Mouse (Mus musculus) E14TG2a.4 (cell line): ENCODE results near the gene Tex52.

Experiments
- H3K27me3 ChIP-seq: 2 replicates; pipeline ENCODE4 v1.6.1; 2014; ENCODE audit warnings: low read length, control low read depth; ENCODE audit not compliant: insufficient read depth
- H3K36me3 ChIP-seq: 2 replicates; pipeline ENCODE4 v1.6.1; 2014; ENCODE audit warnings: low read length, control low read depth; ENCODE audit not compliant: insufficient read depth
- H3K4me1 ChIP-seq: replicated peaks from 2 replicates; pipeline ENCODE4 v1.6.1; 2014; ENCODE audit warnings: low read depth, low read length, control low read depth
- H3K4me3 ChIP-seq: replicated peaks from 2 replicates; pipeline ENCODE4 v1.5.1; 2014; ENCODE audit warnings: mild to moderate bottlenecking, low read length
- H3K9me3 ChIP-seq: 2 replicates; pipeline ENCODE4 v1.6.1; 2014; ENCODE audit warnings: low read length, control low read depth
- CTCF ChIP-seq: conservative IDR thresholded peaks from 2 replicates; pipeline ENCODE4 v1.5.1; 2014; ENCODE audit warnings: low read length
- NANOG ChIP-seq: IDR thresholded peaks from 2 replicates; pipeline ENCODE4 v1.6.1; 2014; ENCODE audit warnings: borderline replicate concordance, low read length, mixed read lengths
- POU5F1 ChIP-seq: IDR thresholded peaks from 2 replicates; pipeline ENCODE4 v1.6.1; 2014; ENCODE audit warnings: low read length, borderline replicate concordance

Gene Tex52

DNA sequence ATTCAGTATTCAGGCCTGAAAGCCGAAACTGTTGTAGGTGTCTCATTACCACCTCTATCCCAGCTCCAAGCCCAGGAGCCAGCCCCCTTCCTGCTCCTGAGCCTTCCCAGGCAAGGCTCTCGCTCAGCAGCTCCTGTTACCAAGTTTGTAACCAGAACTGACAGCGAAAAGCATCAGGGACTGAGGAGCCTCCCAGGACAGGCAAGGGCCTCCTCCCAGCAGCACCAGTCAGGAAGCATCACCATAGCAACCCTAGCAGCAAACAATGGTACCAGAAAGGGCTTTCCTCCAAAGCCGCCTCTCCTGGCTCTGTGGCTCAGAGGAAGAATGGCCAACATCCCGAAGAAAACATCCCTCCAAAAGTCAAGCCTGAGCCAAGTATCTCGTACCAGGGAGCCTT is at the start of gene Tex52, which contains the start of gene Gm44596:
TSS of gene Tex52 (plus strand) at position 265 of the 400 bp plus-strand sequence.
TSS of gene Gm44596 (plus strand) at position 312 of the 400 bp plus-strand sequence.
- no peak for TF ChIP-seq CTCF
- no peak for TF ChIP-seq NANOG
- no peak for TF ChIP-seq POU5F1
- Histone ChIP-seq H3K9me3 (no peaks in the 10 kb centered on the region), H3K4me1 (peaks cover 23% of the 10 kb centered on the region), H3K27me3 (peaks cover 7% of the 10 kb centered on the region; the same call in 1 of the 2 replicates), H3K36me3 (peaks cover 64% of the 10 kb centered on the region), H3K4me3 (no peak within 1 kb of the TSS)

DNA sequence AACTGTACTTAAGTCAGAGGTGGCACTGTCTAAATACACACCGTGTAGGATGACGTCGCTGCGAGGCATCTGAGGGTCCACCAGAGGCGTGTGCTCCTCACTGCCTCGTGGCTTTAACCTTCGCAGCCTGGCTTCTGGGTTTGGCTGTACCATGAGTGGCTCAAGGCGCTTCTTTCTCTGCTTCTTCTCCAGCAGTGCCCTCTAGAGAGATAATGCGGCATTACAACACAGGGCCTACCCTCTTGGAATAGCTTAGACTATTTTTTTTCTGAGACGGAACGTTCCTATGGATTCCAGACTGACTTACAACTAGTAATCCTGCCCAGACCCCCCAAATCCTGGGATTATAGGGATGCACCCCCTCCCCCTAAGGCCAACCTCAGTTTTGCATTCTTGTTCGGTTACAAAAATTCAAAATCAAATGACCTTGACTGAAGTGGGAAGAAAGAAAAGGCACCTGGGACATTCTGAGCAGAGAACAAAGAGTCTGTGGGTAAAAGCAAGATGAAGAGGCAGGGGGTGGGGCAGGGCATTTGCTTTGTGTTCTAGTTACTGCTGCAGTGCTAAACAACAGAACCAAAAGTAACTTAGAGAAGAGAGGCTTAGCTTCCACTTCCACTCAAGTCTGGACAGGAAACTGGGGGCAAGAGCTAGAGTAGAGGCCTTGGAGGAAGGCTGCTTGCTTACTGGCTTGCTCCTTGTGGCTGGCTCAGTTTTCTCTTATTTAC is 40.7 kb upstream of the Tex52 start:
- H3K27me3 ChIP-seq: no peaks in the 10 kb centered on the region
- peak overlapping the region; percentile 17; the same call in 1 of the 2 replicates for H3K4me3 ChIP-seq
- H3K9me3 ChIP-seq: no peaks in the 10 kb centered on the region
- TF ChIP-seq POU5F1 (no peak), CTCF (peak; percentile 94)
- H3K36me3 ChIP-seq: peaks cover 35% of the 10 kb centered on the region
- peaks cover 70% of the 10 kb centered on the region for H3K4me1 ChIP-seq

DNA sequence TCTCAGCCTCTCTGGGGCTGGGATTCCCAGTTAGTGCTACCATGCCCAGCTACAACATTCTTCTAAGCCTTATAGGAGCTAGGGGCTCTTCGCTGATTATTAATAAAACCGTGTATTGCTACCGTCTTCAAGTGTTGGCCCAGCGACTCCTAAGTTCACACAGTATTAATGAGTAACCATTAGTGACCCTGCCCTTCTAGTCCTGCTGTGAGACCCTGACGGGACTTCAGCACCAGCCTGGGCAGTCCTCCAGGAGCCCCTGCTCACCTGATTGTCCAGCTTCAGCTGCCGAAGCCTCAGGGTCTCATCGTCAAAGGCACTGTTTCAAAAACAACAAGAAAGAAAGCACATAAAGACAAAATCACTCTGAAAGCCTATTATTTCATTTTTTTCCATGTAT is 37.8 kb upstream of the Tex52 start:
- TF ChIP-seq CTCF (no peak), NANOG (no peak), POU5F1 (no peak)

DNA sequence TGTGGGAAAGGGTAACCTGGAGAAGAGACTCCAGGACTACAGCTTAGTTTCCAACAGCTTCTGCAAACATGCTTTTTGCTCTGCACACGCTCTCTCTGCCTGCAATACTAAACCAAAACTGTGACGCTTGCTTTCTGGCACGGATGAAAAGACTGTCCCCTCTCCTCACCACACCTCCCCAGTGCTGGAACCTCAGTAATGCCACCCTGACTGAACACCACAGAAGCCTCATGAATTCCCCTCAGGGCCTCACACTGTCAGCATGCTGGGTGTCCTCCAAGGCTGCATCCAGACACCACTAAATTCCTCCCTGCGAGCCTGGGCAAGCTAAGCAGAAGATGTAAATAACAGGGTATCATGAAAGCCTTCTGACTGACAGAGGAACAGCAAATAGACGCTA is 36.4 kb upstream of the Tex52 start:
- TF ChIP-seq POU5F1: no peak
- no peak for TF ChIP-seq CTCF
- TF ChIP-seq NANOG: no peak
- no peak overlapping the region for H3K4me3 ChIP-seq
- H3K4me1 ChIP-seq: peaks cover 91% of the 10 kb centered on the region
- no peaks in the 10 kb centered on the region for H3K9me3 ChIP-seq
- peaks cover 20% of the 10 kb centered on the region for H3K36me3 ChIP-seq
- no peaks in the 10 kb centered on the region for H3K27me3 ChIP-seq

More for the DNA sequence above, 37.8 kb upstream of the Tex52 start:
- Histone ChIP-seq H3K4me1 (peaks cover 92% of the 10 kb centered on the region), H3K4me3 (no peak overlapping the region), H3K9me3 (no peaks in the 10 kb centered on the region), H3K27me3 (no peaks in the 10 kb centered on the region), H3K36me3 (peaks cover 26% of the 10 kb centered on the region)

DNA sequence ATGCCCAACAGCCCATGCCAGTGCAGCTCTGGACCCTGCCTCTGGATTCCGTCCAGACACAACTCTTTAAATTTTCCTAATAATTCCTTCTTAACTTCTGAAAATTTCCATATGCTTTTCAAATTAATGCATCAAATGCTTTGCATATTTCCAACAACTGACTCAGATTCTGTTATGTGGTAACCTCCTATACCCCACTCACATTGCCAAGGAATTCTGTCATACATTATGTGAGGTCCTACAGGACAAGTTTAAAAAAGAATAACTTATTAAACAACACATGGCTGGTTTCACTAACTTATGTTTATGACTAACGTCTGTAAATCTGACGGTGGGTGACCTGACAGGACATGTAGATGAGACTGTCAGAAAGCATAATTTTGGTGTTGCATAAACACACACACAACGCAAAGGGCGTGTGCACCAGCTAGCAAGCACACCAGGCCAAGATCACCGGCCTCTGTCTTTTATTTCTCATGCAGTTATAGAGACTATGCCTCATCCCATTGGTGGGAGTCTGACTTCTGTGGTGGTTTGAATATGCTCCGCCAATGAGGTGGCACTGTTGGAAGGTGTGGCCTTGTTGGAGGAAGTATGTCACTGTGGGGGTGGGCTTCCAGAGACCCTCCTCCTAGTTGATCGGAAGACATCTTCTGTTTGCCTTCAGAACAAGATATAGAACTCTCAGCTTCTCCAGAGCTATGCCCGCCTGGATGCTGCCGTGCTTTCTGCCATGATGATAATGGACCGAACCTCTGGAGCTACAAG is 33.1 kb upstream of the Tex52 start:
- peak overlapping the region; percentile 23 for H3K4me3 ChIP-seq
- no peaks in the 10 kb centered on the region for H3K9me3 ChIP-seq
- H3K36me3 ChIP-seq: peaks cover 18% of the 10 kb centered on the region
- H3K27me3 ChIP-seq: no peaks in the 10 kb centered on the region
- peaks cover 78% of the 10 kb centered on the region for H3K4me1 ChIP-seq
- TF ChIP-seq NANOG (no peak), CTCF (no peak), POU5F1 (no peak)

DNA sequence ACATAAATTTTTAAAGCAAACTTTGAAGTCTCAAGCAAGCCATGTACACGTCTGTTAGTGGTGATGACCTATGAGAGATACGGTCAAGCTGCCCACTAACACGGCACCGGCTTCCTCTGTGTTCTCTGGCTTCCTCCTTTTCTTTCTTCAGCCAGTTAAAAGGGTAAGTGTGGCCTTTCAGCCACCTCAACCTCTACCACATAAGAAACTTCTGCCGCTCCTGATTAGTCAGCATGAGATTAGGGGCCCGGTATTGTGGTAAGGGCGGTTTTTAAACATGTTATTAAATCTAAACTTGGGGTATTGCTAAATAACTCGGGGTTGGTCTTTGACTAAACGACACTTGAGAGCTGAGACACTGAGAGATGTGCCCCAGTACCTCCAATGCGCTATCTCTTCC is 29.6 kb upstream of the Tex52 start:
- Histone ChIP-seq H3K4me1 (peaks cover 56% of the 10 kb centered on the region), H3K36me3 (peaks cover 35% of the 10 kb centered on the region), H3K27me3 (no peaks in the 10 kb centered on the region), H3K4me3 (no peak overlapping the region), H3K9me3 (no peaks in the 10 kb centered on the region)
- TF ChIP-seq NANOG: no peak
- no peak for TF ChIP-seq POU5F1
- TF ChIP-seq CTCF: no peak

DNA sequence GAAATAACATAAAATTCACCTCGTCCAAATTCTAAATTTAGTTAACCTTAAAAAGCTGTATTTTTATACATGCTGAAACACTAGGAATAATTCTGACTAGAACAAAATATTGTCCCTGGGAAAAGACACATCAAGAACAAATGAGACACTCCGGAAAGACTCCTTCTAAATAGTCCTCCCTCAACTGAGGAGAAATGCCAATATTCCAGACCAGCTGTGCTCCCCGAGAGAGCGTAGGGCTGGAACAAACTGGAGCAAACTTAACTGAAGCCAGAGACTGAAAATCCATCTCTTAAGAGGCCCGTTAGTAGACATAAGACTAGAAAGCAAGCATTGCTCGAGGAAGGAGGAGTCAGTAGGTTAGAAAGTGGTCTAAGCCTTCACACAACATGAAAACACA is 28.5 kb upstream of the Tex52 start:
- Histone ChIP-seq H3K9me3 (no peaks in the 10 kb centered on the region), H3K36me3 (peaks cover 43% of the 10 kb centered on the region), H3K27me3 (no peaks in the 10 kb centered on the region), H3K4me1 (peaks cover 53% of the 10 kb centered on the region), H3K4me3 (no peak overlapping the region)
- TF ChIP-seq CTCF (no peak), NANOG (no peak), POU5F1 (no peak)

DNA sequence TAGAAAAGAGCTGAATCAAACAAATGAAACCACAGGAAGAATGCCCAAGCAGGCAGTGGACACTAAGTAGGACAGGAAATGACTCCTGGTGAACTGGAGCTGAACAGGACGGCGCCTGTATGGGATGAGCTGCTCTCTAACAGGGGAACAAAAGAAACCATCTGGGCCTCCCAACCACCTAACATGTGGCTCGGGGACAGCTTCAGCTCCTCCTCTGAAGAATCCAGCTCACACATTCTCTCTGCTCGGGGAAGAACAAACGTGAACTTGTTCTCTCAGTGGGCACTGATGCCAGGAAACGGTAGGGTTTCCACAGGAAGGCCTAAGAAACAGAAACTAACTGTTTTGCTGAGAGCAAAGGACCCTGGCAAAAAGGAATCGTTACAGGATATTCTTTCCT is 25.5 kb upstream of the Tex52 start:
- Histone ChIP-seq H3K4me1 (peaks cover 40% of the 10 kb centered on the region), H3K27me3 (no peaks in the 10 kb centered on the region), H3K36me3 (peaks cover 43% of the 10 kb centered on the region), H3K4me3 (no peak overlapping the region), H3K9me3 (no peaks in the 10 kb centered on the region)
- no peak for TF ChIP-seq NANOG
- no peak for TF ChIP-seq CTCF
- TF ChIP-seq POU5F1: no peak
